Mouse (Mus musculus): ENCODE data around the gene Gm20388. TPM values are rescaled to one million over a fixed set of nuclear protein-coding genes. Genes with fewer than 3 reads are reported as not detected.

Gm20388 gene
- polyA plus RNA-seq, 1 experiment from 2014 or later: not detected

GRCm38 (mm10) chr8:120520287-120520686 lies 609.6 kb downstream of the Gm20388 start:
- H3K27me3 ChIP-seq: no peaks in the 10 kb centered on the region
- 60% methylated on average over 15 of the region's 15 CpGs for WGBS
- H3K9me3 ChIP-seq (replicated peaks): no peaks in the 10 kb centered on the region
- no peaks in the 10 kb centered on the region for H3K36me3 ChIP-seq
- H3K4me1 ChIP-seq (replicated peaks): peaks cover 89% of the 10 kb centered on the region
- peak overlapping the region; percentile 50 for H3K27ac ChIP-seq
- H3K4me3 ChIP-seq: no peak overlapping the region
- peak overlapping the region; percentile 9; the same call in 1 of the 2 replicates for H3K4me2 ChIP-seq
- ATAC-seq (replicated peaks; ENCODE audit: insufficient number of reproducible peaks, insufficient read depth, low FRiP score, low read depth): no peak
- peak overlapping the region; percentile 41 for H3K9ac ChIP-seq

GRCm38 (mm10) chr8:120520707-120521590 lies 610.3 kb downstream of the Gm20388 start:
- Histone ChIP-seq H3K9ac (peak overlapping the region; percentile 41), H3K9me3 (replicated peaks) (no peaks in the 10 kb centered on the region), H3K27ac (peak overlapping the region; percentile 50), H3K4me2 (peak overlapping the region; percentile 9; the same call in 1 of the 2 replicates), H3K27me3 (no peaks in the 10 kb centered on the region), H3K36me3 (no peaks in the 10 kb centered on the region), H3K4me3 (no peak overlapping the region), H3K4me1 (replicated peaks) (peaks cover 90% of the 10 kb centered on the region)
- WGBS: 36% methylated on average over 20 of the region's 20 CpGs
- ATAC-seq (replicated peaks; ENCODE audit: insufficient number of reproducible peaks, insufficient read depth, low FRiP score, low read depth): peak; percentile 3; the same call in 1 of the 2 replicates

- no peak for ATAC-seq (replicated peaks; ENCODE audit: insufficient number of reproducible peaks, insufficient read depth, low FRiP score, low read depth)
- no peak overlapping the region for H3K9ac ChIP-seq
- WGBS: 81% methylated on average over 7 of the region's 7 CpGs
- H3K36me3 ChIP-seq: no peaks in the 10 kb centered on the region
- H3K4me2 ChIP-seq: no peak overlapping the region
- no peak overlapping the region for H3K4me3 ChIP-seq
- no peaks in the 10 kb centered on the region for H3K27me3 ChIP-seq
- H3K4me1 ChIP-seq (replicated peaks): peaks cover 90% of the 10 kb centered on the region
- no peaks in the 10 kb centered on the region for H3K9me3 ChIP-seq (replicated peaks)
- peak overlapping the region; percentile 18; the same call in 1 of the 2 replicates for H3K27ac ChIP-seq
Observed at GRCm38 (mm10) chr8:120521591-120521965, 610.9 kb downstream of the Gm20388 start.

GRCm38 (mm10) chr8:120523641-120524040 lies 613.0 kb downstream of the Gm20388 start:
- Histone ChIP-seq H3K4me2 (no peak overlapping the region), H3K27me3 (no peaks in the 10 kb centered on the region), H3K9me3 (replicated peaks) (no peaks in the 10 kb centered on the region), H3K36me3 (no peaks in the 10 kb centered on the region), H3K4me3 (no peak overlapping the region), H3K4me1 (replicated peaks) (peaks cover 91% of the 10 kb centered on the region), H3K9ac (0 out of 2 replicates have a peak overlapping the region, but pooled peaks have one; percentile 25), H3K27ac (peak overlapping the region; percentile 87)
- 45% methylated on average over 7 of the region's 7 CpGs for WGBS
- no peak for ATAC-seq (replicated peaks; ENCODE audit: insufficient number of reproducible peaks, insufficient read depth, low FRiP score, low read depth)

DNA sequence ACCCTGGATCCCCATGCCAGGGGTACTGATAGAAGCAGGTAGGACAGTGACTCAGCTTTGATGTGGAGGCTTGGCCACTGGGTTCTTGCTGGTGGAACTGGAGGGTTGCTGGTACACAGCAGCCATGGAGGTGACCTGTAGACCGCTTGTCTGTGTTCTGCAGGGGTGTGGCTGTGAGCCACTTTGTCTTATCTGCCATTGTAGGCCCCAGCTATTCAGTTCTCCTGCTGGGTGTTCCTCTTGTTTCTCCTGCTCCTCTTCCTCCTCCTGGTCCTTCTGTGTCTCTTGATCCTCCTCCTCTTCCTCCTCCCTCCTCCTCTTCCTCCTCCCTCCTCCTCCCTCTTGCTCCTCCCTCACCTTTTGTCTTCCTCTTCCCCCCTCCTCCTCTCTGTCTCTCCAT lies 614.5 kb downstream of the Gm20388 start:
- no peaks in the 10 kb centered on the region for H3K36me3 ChIP-seq
- H3K27me3 ChIP-seq: no peaks in the 10 kb centered on the region
- H3K4me3 ChIP-seq: no peak overlapping the region
- ATAC-seq (replicated peaks; ENCODE audit: insufficient number of reproducible peaks, insufficient read depth, low FRiP score, low read depth): no peak
- no peak overlapping the region for H3K4me2 ChIP-seq
- H3K9me3 ChIP-seq (replicated peaks): no peaks in the 10 kb centered on the region
- peak overlapping the region; percentile 87 for H3K27ac ChIP-seq
- H3K9ac ChIP-seq: no peak overlapping the region
- 46% methylated on average over 1 of the region's 1 CpGs for WGBS
- H3K4me1 ChIP-seq (replicated peaks): peaks cover 84% of the 10 kb centered on the region

GRCm38 (mm10) chr8:120525832-120526231 lies 615.2 kb downstream of the Gm20388 start:
- H3K4me3 ChIP-seq: no peak overlapping the region
- no peaks in the 10 kb centered on the region for H3K9me3 ChIP-seq (replicated peaks)
- peak overlapping the region; percentile 87 for H3K27ac ChIP-seq
- H3K4me1 ChIP-seq (replicated peaks): peaks cover 77% of the 10 kb centered on the region
- peak; percentile 76 for ATAC-seq (replicated peaks; ENCODE audit: insufficient number of reproducible peaks, insufficient read depth, low FRiP score, low read depth)
- no peaks in the 10 kb centered on the region for H3K27me3 ChIP-seq
- peak overlapping the region; percentile 18; the same call in 1 of the 2 replicates for H3K4me2 ChIP-seq
- H3K9ac ChIP-seq: 0 out of 2 replicates have a peak overlapping the region, but pooled peaks have one; percentile 25
- WGBS: 24% methylated on average over 6 of the region's 6 CpGs
- H3K36me3 ChIP-seq: no peaks in the 10 kb centered on the region

DNA sequence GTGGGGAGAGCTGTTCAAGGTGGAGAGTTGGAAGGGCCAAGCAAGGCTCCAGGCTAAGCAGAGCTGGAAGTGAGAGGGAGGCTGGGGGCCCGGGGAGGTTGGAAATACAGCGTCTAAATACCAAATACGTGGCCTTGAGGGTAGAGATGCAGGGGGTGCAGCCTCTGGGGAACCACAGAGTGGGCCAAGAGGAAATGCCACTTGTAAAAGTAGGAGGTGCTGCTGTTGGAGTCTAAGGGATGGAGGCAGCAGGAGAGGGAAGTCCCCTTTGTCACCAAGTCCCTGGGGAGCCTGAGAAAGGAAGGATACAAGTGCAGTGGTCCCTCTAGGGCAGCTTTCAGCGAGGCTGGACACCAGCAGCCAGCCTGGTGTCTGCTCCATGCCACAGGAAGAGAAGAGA lies 615.9 kb downstream of the Gm20388 start:
- WGBS: 36% methylated on average over 4 of the region's 4 CpGs
- no peaks in the 10 kb centered on the region for H3K9me3 ChIP-seq (replicated peaks)
- no peak overlapping the region for H3K4me3 ChIP-seq
- H3K36me3 ChIP-seq: no peaks in the 10 kb centered on the region
- H3K27me3 ChIP-seq: no peaks in the 10 kb centered on the region
- no peak overlapping the region for H3K9ac ChIP-seq
- no peak for ATAC-seq (replicated peaks; ENCODE audit: insufficient number of reproducible peaks, insufficient read depth, low FRiP score, low read depth)
- H3K4me2 ChIP-seq: no peak overlapping the region
- peaks cover 76% of the 10 kb centered on the region for H3K4me1 ChIP-seq (replicated peaks)
- H3K27ac ChIP-seq: peak overlapping the region; percentile 87

- Histone ChIP-seq H3K27me3 (no peaks in the 10 kb centered on the region), H3K27ac (peak overlapping the region; percentile 87; the same call in 1 of the 2 replicates), H3K36me3 (no peaks in the 10 kb centered on the region), H3K9me3 (replicated peaks) (no peaks in the 10 kb centered on the region), H3K9ac (no peak overlapping the region), H3K4me1 (replicated peaks) (peaks cover 85% of the 10 kb centered on the region), H3K4me2 (no peak overlapping the region), H3K4me3 (no peak overlapping the region)
- ATAC-seq (replicated peaks; ENCODE audit: insufficient number of reproducible peaks, insufficient read depth, low FRiP score, low read depth): no peak
- 47% methylated on average over 3 of the region's 3 CpGs for WGBS
Observed at GRCm38 (mm10) chr8:120528332-120528731, 617.7 kb downstream of the Gm20388 start.

DNA sequence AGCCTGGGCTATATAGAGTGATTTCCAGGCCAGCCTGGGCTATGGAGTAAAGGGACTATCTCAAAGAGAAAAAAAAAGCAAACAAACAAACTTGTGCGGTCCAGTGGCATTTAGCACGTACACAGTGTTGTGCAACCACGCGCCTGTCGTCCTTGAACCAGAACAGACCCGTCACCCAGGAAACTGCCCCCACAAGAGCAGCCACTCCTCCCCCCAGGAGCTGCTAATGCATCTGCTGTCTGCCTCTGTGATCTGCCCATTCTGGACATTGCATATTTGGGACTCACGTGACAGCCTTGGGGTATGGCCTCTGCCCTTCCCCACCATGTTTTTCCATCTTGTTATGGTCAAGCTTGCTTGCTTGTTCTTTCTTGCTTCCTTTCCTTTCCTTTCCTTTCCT lies 618.6 kb downstream of the Gm20388 start:
- H3K27me3 ChIP-seq: no peaks in the 10 kb centered on the region

DNA sequence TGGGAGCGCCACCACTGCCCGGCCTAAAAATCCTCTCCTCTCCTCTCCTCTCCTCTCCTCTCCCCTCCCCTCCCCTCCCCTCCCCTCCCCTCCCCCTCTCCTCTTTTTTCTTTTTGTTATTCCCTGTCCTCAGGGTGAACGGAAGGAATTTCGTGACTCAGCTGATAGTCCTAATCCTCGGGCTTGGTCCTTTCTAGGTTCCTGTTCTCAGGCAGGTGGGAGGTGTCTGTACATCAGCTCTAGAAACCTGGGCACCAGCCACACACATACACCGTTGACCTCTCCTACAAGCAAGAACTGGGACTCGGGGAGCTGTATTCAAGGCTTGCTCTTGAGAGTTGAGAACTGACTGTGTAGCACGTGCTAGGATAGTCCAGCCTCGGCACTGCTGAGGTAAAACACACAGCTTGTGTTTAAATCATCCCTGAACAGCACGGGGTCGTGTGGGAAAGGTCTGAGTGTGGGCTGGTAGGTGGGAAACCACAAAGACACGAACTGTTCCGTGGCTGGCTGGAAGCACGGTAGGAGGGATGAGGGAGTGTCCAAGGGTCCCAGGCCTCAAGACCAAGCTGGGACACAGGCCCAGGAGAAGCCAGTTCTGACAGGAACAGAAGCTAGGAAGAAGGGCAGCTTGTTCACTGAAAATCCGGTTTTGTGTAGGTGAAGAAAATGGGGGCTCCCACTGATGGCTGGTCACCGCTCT lies 620.5 kb downstream of the Gm20388 start:
- Histone ChIP-seq H3K4me3 (no peak overlapping the region), H3K36me3 (no peaks in the 10 kb centered on the region), H3K27me3 (no peaks in the 10 kb centered on the region), H3K27ac (peak overlapping the region; percentile 89), H3K9me3 (replicated peaks) (no peaks in the 10 kb centered on the region), H3K4me2 (no peak overlapping the region), H3K9ac (no peak overlapping the region), H3K4me1 (replicated peaks) (peaks cover 84% of the 10 kb centered on the region)
- no peak for ATAC-seq (replicated peaks; ENCODE audit: insufficient number of reproducible peaks, insufficient read depth, low FRiP score, low read depth)
- WGBS: 51% methylated on average over 16 of the region's 16 CpGs

More for the DNA sequence above, 618.6 kb downstream of the Gm20388 start:
- H3K4me2 ChIP-seq: no peak overlapping the region
- WGBS: 47% methylated on average over 7 of the region's 7 CpGs
- H3K4me3 ChIP-seq: no peak overlapping the region
- H3K9ac ChIP-seq: no peak overlapping the region
- no peak for ATAC-seq (replicated peaks; ENCODE audit: insufficient number of reproducible peaks, insufficient read depth, low FRiP score, low read depth)
- no peaks in the 10 kb centered on the region for H3K9me3 ChIP-seq (replicated peaks)
- peaks cover 84% of the 10 kb centered on the region for H3K4me1 ChIP-seq (replicated peaks)
- no peak overlapping the region for H3K27ac ChIP-seq
- H3K36me3 ChIP-seq: no peaks in the 10 kb centered on the region

DNA sequence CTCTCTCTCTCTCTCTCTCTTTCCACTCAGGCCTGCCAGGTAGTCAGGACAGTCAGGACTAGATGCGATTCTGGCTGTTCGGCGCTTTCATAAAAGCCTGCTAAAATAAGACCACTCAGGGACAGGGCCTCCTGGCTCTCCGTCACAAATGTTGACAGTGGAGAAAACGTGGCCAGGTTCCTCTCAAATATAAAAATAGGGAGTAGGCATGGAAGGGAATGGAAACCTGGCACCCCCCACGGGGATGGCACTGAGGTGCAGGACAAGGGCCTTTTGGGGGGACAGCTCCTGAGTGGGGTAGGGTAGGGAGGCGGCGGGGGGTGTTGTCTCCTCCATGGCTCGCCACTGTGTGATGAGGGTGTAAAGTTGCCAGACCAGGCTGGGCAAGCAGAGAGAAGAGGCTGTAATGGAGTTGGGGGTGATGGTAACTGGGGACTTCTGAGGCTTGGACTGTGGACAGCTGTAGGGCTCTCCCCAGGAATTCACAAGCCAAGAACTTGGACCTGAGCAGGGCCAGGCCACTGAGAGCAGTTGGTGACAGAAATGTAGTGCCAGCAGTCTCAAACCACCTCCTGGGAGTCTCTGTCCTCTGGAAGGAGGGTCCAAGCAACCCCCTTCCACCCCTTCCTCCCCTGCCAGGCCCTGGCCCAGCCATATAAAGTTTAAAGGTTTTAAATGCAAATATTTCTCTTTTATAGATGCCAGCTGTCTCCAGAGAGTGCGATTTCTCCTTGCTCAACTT lies 621.3 kb downstream of the Gm20388 start:
- ATAC-seq (replicated peaks; ENCODE audit: insufficient number of reproducible peaks, insufficient read depth, low FRiP score, low read depth): no peak
- 50% methylated on average over 10 of the region's 10 CpGs for WGBS
- Histone ChIP-seq H3K4me1 (replicated peaks) (peaks cover 84% of the 10 kb centered on the region), H3K4me2 (peak overlapping the region; percentile 41), H3K27ac (peak overlapping the region; percentile 89), H3K4me3 (no peak overlapping the region), H3K9ac (peak overlapping the region; percentile 29), H3K36me3 (no peaks in the 10 kb centered on the region), H3K27me3 (no peaks in the 10 kb centered on the region), H3K9me3 (replicated peaks) (no peaks in the 10 kb centered on the region)
